Mouse (Mus musculus) adipocyte (in vitro differentiated cells): ENCODE measurements around the gene Fstl4.

Source experiments
- DNase-seq: peaks from one replicate; pipeline ENCODE4 v3.0.0-alpha.2; 2016; ENCODE audit warnings: low spot score

The Fstl4 gene

GRCm38 (mm10) chr11:52764461-52764893 lies at the start of gene Fstl4:
Gene Fstl4, plus strand, starts transcription at chr11:52764634.
- no peak for DNase-seq

DNA sequence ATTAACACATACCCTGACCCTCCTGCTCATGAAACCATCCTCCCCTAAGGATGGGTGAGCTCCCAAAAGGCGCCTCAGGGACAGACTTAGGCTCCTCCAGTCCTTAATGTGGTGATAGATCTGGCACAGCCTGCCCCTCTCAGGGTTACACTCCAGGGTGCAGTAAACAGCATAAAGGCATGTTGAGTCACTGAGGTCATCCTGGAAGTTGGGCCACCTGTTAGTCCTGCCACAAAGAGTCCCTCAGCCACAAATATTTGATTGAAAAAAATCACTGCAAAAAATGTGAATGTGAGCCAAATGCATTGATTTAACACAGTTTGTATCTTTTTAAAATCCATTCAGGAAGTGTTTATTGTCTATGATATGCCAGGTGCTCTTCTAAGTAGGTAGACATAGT lies 45.9 kb upstream of the Fstl4 start:
- DNase-seq, result no peak

DNA sequence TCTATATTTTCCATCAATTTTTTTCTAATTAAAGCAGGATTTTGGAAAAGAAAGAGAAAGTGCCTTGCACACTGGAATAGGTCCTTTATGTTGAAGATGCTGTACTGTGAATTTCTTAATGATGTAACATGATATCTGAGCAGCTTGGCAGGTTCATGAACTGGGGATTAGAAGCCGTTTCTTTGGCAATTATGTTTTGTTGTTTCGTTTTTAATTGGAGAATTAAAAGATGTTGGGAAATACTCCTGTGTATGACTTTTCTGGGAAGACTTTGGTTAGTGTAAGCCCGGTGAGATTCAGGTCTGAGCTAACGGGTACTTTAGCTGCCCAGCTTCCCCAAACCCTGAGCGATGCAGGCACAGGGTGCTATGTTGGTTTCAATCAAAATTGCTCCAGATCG lies 43.3 kb upstream of the Fstl4 start:
- DNase-seq, result no peak

GRCm38 (mm10) chr11:52722706-52723105 lies 41.7 kb upstream of the Fstl4 start:
- DNase-seq, result no peak

GRCm38 (mm10) chr11:52726001-52726400 lies 38.4 kb upstream of the Fstl4 start:
- no peak for DNase-seq

DNA sequence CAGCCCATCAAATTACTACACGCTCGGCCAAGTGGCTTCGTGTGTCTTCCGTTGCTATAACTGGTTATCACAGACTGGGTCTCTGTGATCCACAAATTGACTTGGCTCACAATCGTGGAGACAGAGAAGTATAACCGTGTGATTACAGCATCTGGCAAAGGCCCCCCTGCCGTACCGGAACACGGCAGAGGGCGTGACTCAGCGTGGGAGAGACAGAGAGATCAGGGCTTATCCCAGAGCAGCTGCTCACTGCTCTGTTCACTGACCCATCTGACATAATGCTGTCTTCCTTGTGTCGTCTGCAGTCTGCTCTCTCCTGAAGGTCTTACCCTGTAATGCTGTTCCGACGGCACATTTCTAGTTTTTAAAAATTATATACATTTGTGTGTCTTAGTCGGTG lies 36.0 kb upstream of the Fstl4 start:
- DNase-seq, result no peak

- no peak for DNase-seq
These were observed 34.5 kb upstream of the Fstl4 start for GRCm38 (mm10) chr11:52729890-52730289.

DNA sequence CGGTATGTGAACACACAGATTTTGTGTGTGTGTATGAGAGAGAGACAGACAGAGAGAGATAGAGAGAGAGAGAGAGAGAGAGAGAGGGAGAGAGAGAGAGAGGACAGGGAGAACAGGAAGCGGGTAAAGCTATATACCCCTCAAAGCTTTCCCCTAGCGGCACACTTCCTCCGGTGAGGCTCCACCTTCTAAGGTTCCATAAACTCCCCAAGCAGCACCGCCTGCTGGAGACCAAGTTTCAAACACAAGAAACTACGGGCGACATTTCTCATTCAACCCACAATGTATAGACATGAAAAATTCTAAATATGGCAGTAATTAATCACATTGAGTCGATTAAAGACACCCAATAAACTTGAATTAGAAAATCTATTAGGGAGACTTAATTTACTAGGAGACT lies 32.5 kb upstream of the Fstl4 start:
- no peak for DNase-seq

DNA sequence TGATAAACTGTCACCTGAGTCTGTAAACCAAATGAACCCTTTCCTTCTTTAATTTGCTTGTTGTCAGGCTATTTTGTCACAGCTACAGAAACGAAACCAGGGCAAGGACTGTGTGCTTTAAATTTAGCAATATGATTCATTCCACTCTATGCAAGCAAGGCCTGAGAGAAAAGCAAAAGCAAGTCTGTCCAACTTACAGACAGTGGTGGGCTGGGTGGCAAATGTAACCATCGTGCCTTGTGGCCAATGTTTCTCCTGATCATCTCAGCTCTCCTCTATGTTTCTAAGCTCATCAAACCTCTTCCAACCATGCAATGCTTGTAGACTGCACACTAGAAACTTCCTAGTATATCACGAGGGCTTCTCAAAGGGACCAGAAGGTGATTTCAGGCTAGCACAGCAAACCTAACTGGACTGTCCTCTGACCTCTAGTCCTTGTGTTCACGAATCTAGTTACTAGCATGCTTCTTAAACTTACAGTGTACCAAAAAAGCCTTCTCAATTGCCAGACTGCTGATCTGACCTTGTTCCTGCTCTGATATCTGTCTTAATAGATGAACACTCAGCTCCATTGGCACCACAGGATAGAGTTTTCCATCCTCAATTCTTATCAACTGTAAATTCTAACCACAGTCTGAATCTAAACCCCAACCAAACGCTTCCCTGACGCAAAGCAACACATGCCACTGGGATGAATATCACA lies 29.8 kb upstream of the Fstl4 start:
- DNase-seq, result no peak

DNA sequence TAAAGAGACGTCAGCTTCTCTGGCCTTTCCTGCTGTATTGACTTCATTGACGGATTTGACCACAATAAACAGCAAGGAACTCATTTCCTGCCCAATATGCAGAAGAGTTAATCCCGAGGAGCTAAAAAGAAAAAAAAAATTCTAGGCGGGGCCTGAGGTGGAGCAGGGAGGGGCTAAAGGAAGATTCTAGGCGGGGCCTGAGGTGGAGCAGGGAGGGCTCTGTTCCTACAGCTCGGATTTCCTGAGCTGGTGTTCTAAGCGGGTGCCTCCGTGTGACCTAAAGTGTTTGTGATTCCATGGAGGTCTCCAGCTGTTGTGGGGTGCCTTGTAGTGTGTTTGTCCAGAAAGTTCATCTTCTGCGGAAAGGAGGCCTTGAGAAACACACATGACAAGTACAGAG lies 25.2 kb upstream of the Fstl4 start:
- DNase-seq, result no peak

GRCm38 (mm10) chr11:52740466-52740865 lies 24.0 kb upstream of the Fstl4 start:
- no peak for DNase-seq

DNA sequence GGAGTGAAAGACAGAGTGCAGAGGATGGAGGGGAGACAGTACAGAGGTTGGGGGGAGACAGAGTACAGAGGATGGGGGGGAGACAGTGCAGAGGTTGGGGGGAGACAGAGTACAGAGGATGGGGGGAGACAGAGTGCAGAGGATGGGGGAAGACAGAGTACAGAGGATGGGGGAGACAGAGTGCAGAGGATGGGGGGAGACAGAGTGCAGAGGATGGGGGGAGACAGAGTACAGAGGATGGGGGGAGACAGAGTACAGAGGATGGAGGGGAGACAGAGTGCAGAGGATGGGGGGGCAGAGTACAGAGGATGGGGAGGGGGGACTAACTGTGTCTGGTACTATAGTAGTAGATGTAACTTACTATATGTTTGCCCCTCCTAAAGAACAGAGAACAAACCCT lies 20.5 kb upstream of the Fstl4 start:
- no peak for DNase-seq

- no peak for DNase-seq
These were observed 19.6 kb upstream of the Fstl4 start for GRCm38 (mm10) chr11:52744593-52745450.

- no peak for DNase-seq
These were observed 17.2 kb upstream of the Fstl4 start for GRCm38 (mm10) chr11:52747206-52747605.

DNA sequence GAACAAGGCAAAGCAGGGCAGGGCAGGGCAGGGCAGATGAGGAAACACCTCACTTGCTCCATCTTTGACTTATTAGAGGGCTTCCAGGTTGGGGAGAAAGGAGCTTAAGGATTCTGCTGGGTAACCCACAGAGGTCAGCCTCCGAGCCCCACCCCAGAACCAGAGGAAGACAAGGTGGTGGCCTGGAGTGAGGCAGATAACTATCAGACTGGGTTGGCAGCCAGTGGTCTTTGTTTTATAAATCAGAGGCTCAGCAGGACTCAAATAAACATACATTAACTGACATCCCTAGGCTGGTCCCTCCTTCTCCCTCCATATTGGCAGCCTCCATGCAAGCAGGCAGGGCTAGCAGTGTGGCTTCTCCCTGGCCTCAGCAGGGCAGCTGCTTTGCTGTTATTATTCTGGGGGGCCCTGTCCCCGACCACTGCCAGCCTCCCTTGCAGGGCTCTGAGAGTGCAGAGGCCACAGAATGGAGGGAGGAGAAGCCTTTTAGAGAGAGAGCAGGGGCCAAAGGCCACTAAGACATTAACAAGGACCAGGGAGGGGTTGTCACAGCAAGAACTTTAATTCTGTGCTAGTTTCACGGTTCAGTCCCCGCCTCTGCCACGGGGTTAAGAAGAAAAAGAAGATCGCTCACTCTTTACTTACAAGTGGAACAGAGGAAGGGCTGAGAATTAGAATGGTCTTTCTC lies 16.5 kb upstream of the Fstl4 start:
- no peak for DNase-seq

DNA sequence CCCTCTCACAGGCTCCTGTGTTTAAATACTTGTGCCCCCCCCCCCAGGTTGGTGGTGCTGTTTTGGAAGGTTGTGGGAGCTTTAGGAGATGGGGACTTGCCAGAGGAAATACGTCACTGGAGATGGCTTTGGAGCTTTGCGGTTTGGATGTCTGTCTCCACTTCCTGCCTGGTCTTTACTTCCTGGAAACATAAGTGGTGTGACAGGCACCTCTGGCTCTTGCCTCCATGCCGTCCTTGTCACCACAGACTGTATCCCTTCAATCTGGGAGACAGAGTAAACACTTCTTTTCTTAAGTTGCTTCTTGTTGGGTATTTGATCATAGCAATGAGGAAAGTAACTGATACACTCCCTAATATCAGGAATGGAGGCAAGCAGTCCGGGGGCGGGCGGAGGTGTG lies 14.4 kb upstream of the Fstl4 start:
- no peak for DNase-seq

DNA sequence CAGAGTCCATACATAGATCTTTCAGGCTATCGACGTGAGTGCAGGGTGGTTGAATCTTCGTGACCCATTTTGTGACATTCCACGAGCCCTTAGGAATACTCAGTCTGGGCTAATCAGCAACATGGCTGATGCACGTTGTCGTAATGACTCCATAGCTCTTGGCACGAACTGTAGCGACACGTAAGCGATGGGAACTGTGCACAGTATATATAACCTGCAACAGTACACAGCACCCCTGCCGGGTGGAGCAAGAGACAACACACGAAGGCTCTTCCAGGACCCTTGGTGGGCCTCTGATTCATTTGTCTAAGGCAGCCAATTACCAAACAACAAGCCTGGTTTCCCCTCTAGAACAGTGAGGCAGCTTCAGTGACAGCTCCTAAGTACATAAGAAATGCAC lies 11.9 kb upstream of the Fstl4 start:
- DNase-seq, result no peak

GRCm38 (mm10) chr11:52753261-52753660 lies 11.2 kb upstream of the Fstl4 start:
- DNase-seq, result no peak

DNA sequence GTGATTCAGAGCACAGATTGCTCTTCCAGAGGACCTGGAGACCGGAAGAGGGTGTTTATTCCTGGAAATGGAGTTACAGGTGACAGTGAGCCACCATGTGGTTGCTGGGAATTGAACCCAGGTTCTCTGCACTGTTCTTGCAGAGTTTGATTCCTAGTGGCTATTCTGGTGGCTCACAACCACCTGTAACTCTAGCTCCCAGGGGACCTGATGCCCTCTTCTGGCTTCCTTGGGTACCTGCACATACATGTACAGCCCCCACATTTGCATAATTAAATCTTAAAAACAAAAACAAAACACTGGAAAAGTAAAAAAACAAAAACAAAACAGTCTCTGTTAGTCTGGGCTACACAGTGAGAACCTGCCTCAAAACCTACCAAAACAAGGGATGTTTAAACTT lies 2.6 kb upstream of the Fstl4 start:
- no peak for DNase-seq

DNA sequence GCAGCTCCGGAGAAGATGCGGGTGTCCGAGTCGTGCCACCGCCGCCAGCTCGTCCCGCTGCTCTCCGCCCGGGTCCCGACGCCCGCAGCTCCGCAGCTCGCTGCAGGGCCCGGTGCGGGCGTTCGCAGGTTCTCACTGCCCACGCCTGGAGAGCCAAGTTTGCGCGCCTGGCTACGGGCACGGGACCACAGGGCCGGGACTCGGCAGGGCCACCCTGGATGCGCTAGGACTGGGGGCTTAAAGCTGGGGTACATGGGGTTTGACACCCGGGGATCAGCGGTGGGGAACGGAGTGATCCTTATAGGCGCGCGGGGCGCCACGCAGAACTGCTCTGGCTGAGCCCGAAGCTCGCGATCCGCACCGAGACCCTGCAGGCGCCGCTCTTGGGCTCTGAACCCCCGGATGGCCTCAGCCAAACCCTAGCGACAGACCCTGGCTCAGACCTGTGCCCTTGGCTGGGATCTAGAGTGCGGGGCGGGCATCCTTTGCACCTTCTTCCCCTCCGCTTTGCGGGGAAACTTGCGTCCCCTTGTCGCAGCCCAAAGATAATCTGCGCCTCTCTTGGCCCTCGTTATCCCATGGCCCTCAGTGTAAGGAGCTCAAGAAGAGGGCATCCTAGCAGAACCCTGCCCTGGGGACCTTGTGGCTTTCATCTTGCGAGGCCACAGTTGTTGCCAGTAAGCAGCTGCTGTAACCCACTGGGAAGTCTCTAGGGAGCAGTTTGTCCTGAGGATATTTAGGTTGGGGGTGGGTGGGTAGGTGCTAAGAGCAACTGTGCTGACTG lies 652 bp downstream of the Fstl4 start:
- no peak for DNase-seq

GRCm38 (mm10) chr11:52765678-52766254 lies 1.3 kb downstream of the Fstl4 start:
- DNase-seq, result no peak

GRCm38 (mm10) chr11:52767921-52768320 lies 3.5 kb downstream of the Fstl4 start:
- no peak for DNase-seq
